Mouse (Mus musculus): Measurements from ENCODE around the gene Fpr1. TPM values are rescaled to one million over a fixed set of nuclear protein-coding genes. Genes with fewer than 3 reads are reported as not detected.

Gene Fpr1
- total RNA-seq, 2 experiments from 2014 or later, result not detected

DNA sequence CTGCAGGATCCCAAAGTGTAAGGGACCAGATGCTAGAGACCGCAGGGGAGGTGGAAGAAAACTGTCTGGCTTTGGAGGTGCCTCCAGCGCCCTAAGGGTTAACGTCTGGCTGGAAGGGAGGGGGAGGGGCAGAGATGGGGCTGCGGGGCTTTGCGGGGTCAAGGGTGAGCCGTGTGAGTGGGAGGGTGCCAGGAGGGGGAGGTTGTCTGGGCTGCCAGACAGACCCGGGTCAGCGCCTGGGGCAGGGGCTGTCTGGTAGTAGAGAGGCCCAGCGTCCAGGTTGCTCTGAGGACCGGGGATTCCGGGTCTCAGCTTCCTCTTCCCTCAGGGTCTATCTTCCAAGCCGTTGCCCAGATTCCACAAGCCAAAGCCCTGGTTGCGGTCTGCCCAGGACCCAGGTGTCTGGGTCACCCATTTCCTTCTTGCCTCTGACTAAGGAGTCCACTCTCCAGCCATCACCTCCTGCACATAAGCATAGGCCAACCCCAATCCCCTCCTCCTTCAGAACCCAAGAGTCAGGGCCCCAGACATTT, 56.0 kb downstream of the Fpr1 start:
- no peak for ATAC-seq (replicated peaks; ENCODE audit: low FRiP score, low TSS enrichment, poor library complexity, severe bottlenecking)

- ATAC-seq (replicated peaks; ENCODE audit: low FRiP score, low TSS enrichment, poor library complexity, severe bottlenecking), result peak; percentile 28; the same call in 1 of the 2 replicates
Measured at GRCm38 (mm10) chr17:17826751-17827657, 56.7 kb downstream of the Fpr1 start, which contains the start of gene Spaca6. TSS of gene Spaca6 (plus strand) at chr17:17827158.

Other genes starting within 250 kb of the Fpr1 start
- not detected in 2 replicates for gene Vmn2r90, start 180.2 kb downstream of the Fpr1 start, total RNA-seq (2014; fragmentation: Nextera tagmentation)
- gene Vmn2r90, start 180.2 kb downstream of the Fpr1 start, total RNA-seq (2017), result not detected in 2 replicates
- 2.9 and 4.6 TPM in 2 replicates for gene Spaca6, start 56.8 kb downstream of the Fpr1 start, total RNA-seq (2014; fragmentation: Nextera tagmentation)
- 0.69 TPM in 1 of 2 replicates, not detected in the other for gene Spaca6, start 56.8 kb downstream of the Fpr1 start, total RNA-seq (2017)
- gene Has1, start 28.7 kb downstream of the Fpr1 start, total RNA-seq (2014; fragmentation: Nextera tagmentation), result not detected in 2 replicates
- gene Has1, start 28.7 kb downstream of the Fpr1 start, total RNA-seq (2017), result not detected in 2 replicates
- not detected in 2 replicates for gene Fpr2, start 3.9 kb upstream of the Fpr1 start, total RNA-seq (2014; fragmentation: Nextera tagmentation)
- 0.56 and 1.4 TPM in 2 replicates for gene Fpr2, start 3.9 kb upstream of the Fpr1 start, total RNA-seq (2017)
- gene Fpr3, start 3.9 kb upstream of the Fpr1 start, total RNA-seq (2014; fragmentation: Nextera tagmentation), result not detected in 2 replicates
- gene Fpr3, start 3.9 kb upstream of the Fpr1 start, total RNA-seq (2017), result not detected in 2 replicates
- not detected in 2 replicates for gene Fpr-rs4, start 137.8 kb upstream of the Fpr1 start, total RNA-seq (2014; fragmentation: Nextera tagmentation)
- not detected in 2 replicates for gene Fpr-rs4, start 137.8 kb upstream of the Fpr1 start, total RNA-seq (2017)
- gene Vmn2r124, start 165.5 kb upstream of the Fpr1 start, total RNA-seq (2014; fragmentation: Nextera tagmentation), result not detected in 2 replicates
- gene Vmn2r124, start 165.5 kb upstream of the Fpr1 start, total RNA-seq (2017), result not detected in 2 replicates
- not detected in 2 replicates for gene Vmn2r91, start 201.1 kb upstream of the Fpr1 start, total RNA-seq (2014; fragmentation: Nextera tagmentation)
- gene Vmn2r91, start 201.1 kb upstream of the Fpr1 start, total RNA-seq (2017), result not detected in 2 replicates